Mouse (Mus musculus) CH12.LX (cell line): ENCODE data around the gene Klf5. TPM values are rescaled to one million over a fixed set of nuclear protein-coding genes. Genes with fewer than 3 reads are reported as not detected.

Experiments
- DNase-seq: peaks from one replicate; pipeline ENCODE4 v3.0.0-alpha.2; 2013; ENCODE audit errors: extremely low read depth
- H3K27ac ChIP-seq: 2 replicates; pipeline ENCODE4 v1.5.1; 2012; ENCODE audit warnings: low read depth, mild to moderate bottlenecking, control low read depth, moderate library complexity; ENCODE audit not compliant: insufficient read depth
- H3K27me3 ChIP-seq: replicated peaks from 2 replicates; pipeline ENCODE3; 2012; ENCODE audit warnings: inconsistent platforms
- H3K36me3 ChIP-seq, 2 experiments: replicated peaks in 1 of 2; 2 replicates each; pipeline versions ENCODE3 to v1.6.1; 2012; ENCODE audit warnings: inconsistent platforms in 1 of 2, low read length in 1 of 2, mild to moderate bottlenecking in 1 of 2, mixed read lengths in 1 of 2, moderate library complexity in 1 of 2; ENCODE audit not compliant: control insufficient read depth in 1 of 2, insufficient read depth in 1 of 2
- H3K4me1 ChIP-seq, 2 experiments: 2 replicates each; pipeline ENCODE4 v1.6.1; 2012; ENCODE audit warnings: inconsistent platforms in 1 of 2, moderate library complexity in 1 of 2; ENCODE audit not compliant: insufficient read depth in 2 of 2, control insufficient read depth in 1 of 2
- H3K4me2 ChIP-seq: 2 replicates; pipeline ENCODE4 v1.6.1; 2012; ENCODE audit warnings: low read depth, mild to moderate bottlenecking, control low read depth; ENCODE audit not compliant: poor library complexity, insufficient read depth, severe bottlenecking
- H3K4me3 ChIP-seq, 3 experiments: fragments of 150-350 bp in 1 of 3; sonication (generic) in 1 of 3; replicated peaks in 1 of 3; 2 replicates each; pipeline versions ENCODE3 to v1.5.1; 2011 to 2012; ENCODE audit warnings: low read depth in 2 of 3, low read length in 2 of 3, mild to moderate bottlenecking in 2 of 3, moderate library complexity in 2 of 3, control low read depth in 1 of 3, improper control_type of control experiment in 1 of 3, inconsistent platforms in 1 of 3, mixed read lengths in 1 of 3; ENCODE audit not compliant: poor library complexity in 1 of 3
- H3K79me2 ChIP-seq: replicated peaks from 2 replicates; pipeline ENCODE4 v1.6.1; 2012; ENCODE audit warnings: mild to moderate bottlenecking, moderate library complexity; ENCODE audit not compliant: control insufficient read depth, poor library complexity, insufficient read depth, severe bottlenecking; ENCODE audit errors: extremely low read depth
- H3K9ac ChIP-seq: 2 replicates; pipeline ENCODE4 v1.6.1; 2012; ENCODE audit warnings: low read depth, mild to moderate bottlenecking, control low read depth, moderate library complexity; ENCODE audit not compliant: insufficient read depth
- H3K9me3 ChIP-seq: replicated peaks from 2 replicates; pipeline ENCODE3; 2012; ENCODE audit warnings: low read length, inconsistent platforms, mixed read lengths
- BHLHE40 ChIP-seq: IDR thresholded peaks from 2 replicates; pipeline ENCODE4 v1.6.1; 2011; ENCODE audit warnings: mild to moderate bottlenecking, low read depth, low read length, improper control_type of control experiment
- CHD1 ChIP-seq: IDR thresholded peaks from 2 replicates; pipeline ENCODE4 v1.6.1; 2012; ENCODE audit warnings: low read depth, low read length, improper control_type of control experiment, inconsistent platforms
- E2F4 ChIP-seq: IDR thresholded peaks from 2 replicates; pipeline ENCODE4 v1.6.1; 2011; ENCODE audit warnings: low read depth, low read length, improper control_type of control experiment; ENCODE audit not compliant: insufficient replicate concordance
- ELF1 ChIP-seq: IDR thresholded peaks from 2 replicates; pipeline ENCODE4 v1.6.1; 2014; ENCODE audit warnings: low read depth, mild to moderate bottlenecking, inconsistent platforms, low read length, improper control_type of control experiment
- KAT2A ChIP-seq: IDR thresholded peaks from 2 replicates; pipeline ENCODE4 v1.6.1; 2012; ENCODE audit warnings: low read length, improper control_type of control experiment, inconsistent platforms; ENCODE audit not compliant: insufficient replicate concordance
- MAX ChIP-seq: IDR thresholded peaks from 2 replicates; pipeline ENCODE4 v1.6.1; 2011; ENCODE audit warnings: low read length, improper control_type of control experiment
- MAZ ChIP-seq: IDR thresholded peaks from 2 replicates; pipeline ENCODE4 v1.6.1; 2012; ENCODE audit warnings: low read depth, mild to moderate bottlenecking, inconsistent platforms, low read length, improper control_type of control experiment, moderate library complexity
- MEF2A ChIP-seq: IDR thresholded peaks from 2 replicates; pipeline ENCODE4 v1.6.1; 2014; ENCODE audit warnings: low read depth, mild to moderate bottlenecking, inconsistent platforms, low read length, improper control_type of control experiment, borderline replicate concordance
- POLR2AphosphoS2 ChIP-seq: IDR thresholded peaks from 2 replicates; pipeline ENCODE4 v1.6.1; 2011; ENCODE audit warnings: low read depth, low read length, improper control_type of control experiment
- RCOR1 ChIP-seq: conservative IDR thresholded peaks from 2 replicates; pipeline ENCODE4 v1.6.1; 2012; ENCODE audit warnings: low read depth, mild to moderate bottlenecking, inconsistent platforms, low read length, improper control_type of control experiment
- SIN3A ChIP-seq: IDR thresholded peaks from 2 replicates; pipeline ENCODE4 v1.6.1; 2012; ENCODE audit warnings: low read length, improper control_type of control experiment, inconsistent platforms
- TBP ChIP-seq: conservative IDR thresholded peaks from 2 replicates; pipeline ENCODE4 v1.6.1; 2011; ENCODE audit warnings: low read depth, low read length, improper control_type of control experiment
- UBTF ChIP-seq: IDR thresholded peaks from 2 replicates; pipeline ENCODE4 v1.6.1; 2012; ENCODE audit warnings: low read depth, mild to moderate bottlenecking, inconsistent platforms, low read length, improper control_type of control experiment, moderate library complexity
- USF2 ChIP-seq: conservative IDR thresholded peaks from 2 replicates; pipeline ENCODE4 v1.6.1; 2011; ENCODE audit warnings: low read depth, low read length, improper control_type of control experiment
- ZMIZ1 ChIP-seq: IDR thresholded peaks from 2 replicates; pipeline ENCODE4 v1.6.1; 2012; ENCODE audit warnings: low read depth, mild to moderate bottlenecking, inconsistent platforms, low read length, improper control_type of control experiment
- ZNF384 ChIP-seq: IDR thresholded peaks from 2 replicates; pipeline ENCODE4 v1.6.1; 2012; ENCODE audit warnings: low read depth, low read length, improper control_type of control experiment, inconsistent platforms
- dilution Hi-C: fragments of 300-500 bp; cut with MboI; formaldehyde crosslinking; loops from 2 replicates; pipeline ENCODE4 v1.14.3; 2020; ENCODE audit warnings: low sequenced_read_pairs; ENCODE audit not compliant: extremely low pct_unique_long_range_greater_than_20kb, extremely low pct_ligation_motif_present
- in situ Hi-C: fragments of 300-500 bp; cut with MboI; formaldehyde crosslinking; loops from 3 replicates; pipeline ENCODE4 v1.14.3; 2019; ENCODE audit warnings: low sequenced_read_pairs, low pct_ligation_motif_present, low pct_unique_long_range_greater_than_20kb, mixed read lengths
- polyA plus RNA-seq: library from polyadenylated mRNA; unstranded; fragments of >175 nt; gene quantifications from 2 replicates; pipeline ENCODE4 v1.2.1, GENCODE M21; 2012; ENCODE audit warnings: low read depth; ENCODE audit not compliant: insufficient read length
- total RNA-seq, 2 experiments: library from RNA; depleted of rRNA; stranded (reverse); fragments of 300-350 nt in 1 of 2; fragments of >200 nt in 1 of 2; gene quantifications; 2 replicates each; pipeline ENCODE4 v1.2.3; 2012 to 2014

Klf5 gene
- total and polyA plus RNA-seq, 3 experiments, result 0.08 TPM; not detected in 2

- no peaks in the 10 kb centered on the region for H3K27me3 ChIP-seq
- H3K4me1 ChIP-seq, result peaks cover 2 to 30% of the 10 kb centered on the region in 2 experiments; a peak in 2 of 4 replicates
- no peak overlapping the region for H3K9ac ChIP-seq
- in situ Hi-C loops (no loop called here), dilution Hi-C loops (no loop called here)
- H3K27ac ChIP-seq, result no peak overlapping the region
- no peaks in the 10 kb centered on the region for H3K79me2 ChIP-seq
- H3K4me2 ChIP-seq, result no peak overlapping the region
- no peaks in the 10 kb centered on the region for H3K36me3 ChIP-seq
- no peak for DNase-seq
- no peaks in the 10 kb centered on the region for H3K9me3 ChIP-seq
- no peak for TF ChIP-seq USF2
- peak; percentile 71 for TF ChIP-seq ZNF384
- no peak overlapping the region for H3K4me3 ChIP-seq
Measured at GRCm38 (mm10) chr14:99274056-99274455, 24.4 kb upstream of the Klf5 start.

GRCm38 (mm10) chr14:99275827-99276226 lies 22.7 kb upstream of the Klf5 start:
- Histone ChIP-seq H3K4me2 (no peak overlapping the region), H3K9ac (no peak overlapping the region), H3K4me3 (no peak overlapping the region), H3K9me3 (no peaks in the 10 kb centered on the region), H3K79me2 (no peaks in the 10 kb centered on the region), H3K27ac (no peak overlapping the region), H3K36me3 (no peaks in the 10 kb centered on the region), H3K27me3 (no peaks in the 10 kb centered on the region), H3K4me1 (peaks cover 2 to 44% of the 10 kb centered on the region in 2 experiments; a peak in 3 of 4 replicates)
- no peak for DNase-seq
- in situ Hi-C loops, result no loop called here
- dilution Hi-C loops, result no loop called here
- TF ChIP-seq E2F4 (no peak), SIN3A (no peak), ELF1 (no peak), KAT2A (no peak), MAX (no peak), BHLHE40 (no peak), USF2 (no peak), TBP (no peak), RCOR1 (no peak), MAZ (no peak), POLR2AphosphoS2 (no peak)

- H3K36me3 ChIP-seq, result no peaks in the 10 kb centered on the region
- in situ Hi-C loops, result no loop called here
- H3K9me3 ChIP-seq, result no peaks in the 10 kb centered on the region
- TF ChIP-seq MEF2A (no peak), ZMIZ1 (no peak), USF2 (no peak), BHLHE40 (no peak), CHD1 (no peak), UBTF (no peak)
- TF ChIP-seq, all 38 proteins: peak for 0
- dilution Hi-C loops, result no loop called here
- no peak overlapping the region for H3K9ac ChIP-seq
- H3K4me3 ChIP-seq, result no peak overlapping the region
- no peaks in the 10 kb centered on the region for H3K27me3 ChIP-seq
- H3K4me1 ChIP-seq, result peaks cover 2 to 43% of the 10 kb centered on the region in 2 experiments; a peak in 3 of 4 replicates
- no peak for DNase-seq
- H3K4me2 ChIP-seq, result no peak overlapping the region
- H3K79me2 ChIP-seq, result no peaks in the 10 kb centered on the region
- no peak overlapping the region for H3K27ac ChIP-seq
Measured at GRCm38 (mm10) chr14:99278312-99278711, 20.2 kb upstream of the Klf5 start.
